Mouse (Mus musculus): ENCODE measurements around the gene Gm4707. TPM values are rescaled to one million over a fixed set of nuclear protein-coding genes. Genes with fewer than 3 reads are reported as not detected.
"Not testable (repeated sequence)": the region's sequence is repeated elsewhere in the genome, so short reads cannot be mapped to it uniquely, and the experiment has no call there.

Gene Gm4707
- 1 to 10 TPM; 4.3 to 6.1 TPM for total RNA-seq (2021)
- long read RNA-seq, experiment 1: 0 reads
- long read RNA-seq, experiment 2: 0 reads

GRCm38 (mm10) chr17:71459818-71460217 lies at the start of gene Gm4707:
Gene Gm4707, minus strand, starts transcription at chr17:71459918.
- no peak for DNase-seq (ENCODE audit: low spot score in 2 of 2)

- DNase-seq (ENCODE audit: low spot score in 2 of 2): no peak
Observed at GRCm38 (mm10) chr17:71506832-71507231, 47.1 kb upstream of the Gm4707 start.

DNA sequence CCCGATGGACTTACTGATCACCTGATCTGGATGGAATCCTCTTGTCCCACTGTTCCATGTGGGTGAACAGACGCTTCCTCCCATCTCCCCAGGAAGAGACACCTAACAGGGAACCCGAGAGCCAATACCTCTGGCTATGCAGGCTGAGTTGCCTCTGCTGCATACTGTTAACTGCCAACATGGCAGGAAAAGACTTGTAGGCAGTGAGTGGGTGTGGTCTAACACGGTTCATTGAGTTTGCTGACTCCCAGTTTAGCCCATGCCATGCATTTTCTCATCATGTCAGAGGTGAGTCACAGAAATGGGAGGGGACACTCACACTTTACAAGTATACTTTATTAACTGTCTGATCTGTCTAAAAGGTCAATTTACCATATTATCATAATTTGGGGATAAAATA lies 36.1 kb upstream of the Gm4707 start:
- no peak for DNase-seq (ENCODE audit: low spot score in 2 of 2)

DNA sequence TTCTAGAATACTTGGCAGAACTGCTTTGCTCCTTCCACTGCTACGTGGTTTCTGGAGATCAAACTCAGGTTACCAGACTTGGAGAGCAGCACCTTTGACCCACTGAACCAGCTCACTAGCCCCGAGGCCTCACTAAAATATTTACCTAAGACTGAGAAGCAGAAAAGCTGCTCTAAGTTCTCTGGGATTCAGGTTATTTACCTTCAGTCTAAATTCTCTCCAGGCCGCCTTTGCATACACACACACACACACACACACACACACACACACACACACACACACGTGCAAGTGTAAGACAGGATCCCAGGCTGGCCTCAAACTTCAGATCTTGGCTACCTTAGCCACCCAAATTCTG lies 31.6 kb upstream of the Gm4707 start:
- DNase-seq (ENCODE audit: low spot score in 2 of 2): no peak

GRCm38 (mm10) chr17:71490666-71491331 lies 31.1 kb upstream of the Gm4707 start:
- no peak for DNase-seq (ENCODE audit: low spot score in 2 of 2)

- DNase-seq (ENCODE audit: low spot score in 2 of 2): no peak
Observed at GRCm38 (mm10) chr17:71489703-71490461, 30.2 kb upstream of the Gm4707 start.

- DNase-seq (ENCODE audit: low spot score in 2 of 2): no peak
Observed at GRCm38 (mm10) chr17:71486231-71486851, 26.6 kb upstream of the Gm4707 start.

GRCm38 (mm10) chr17:71485791-71486230 lies 26.1 kb upstream of the Gm4707 start:
- DNase-seq (ENCODE audit: low spot score in 2 of 2): no peak

DNA sequence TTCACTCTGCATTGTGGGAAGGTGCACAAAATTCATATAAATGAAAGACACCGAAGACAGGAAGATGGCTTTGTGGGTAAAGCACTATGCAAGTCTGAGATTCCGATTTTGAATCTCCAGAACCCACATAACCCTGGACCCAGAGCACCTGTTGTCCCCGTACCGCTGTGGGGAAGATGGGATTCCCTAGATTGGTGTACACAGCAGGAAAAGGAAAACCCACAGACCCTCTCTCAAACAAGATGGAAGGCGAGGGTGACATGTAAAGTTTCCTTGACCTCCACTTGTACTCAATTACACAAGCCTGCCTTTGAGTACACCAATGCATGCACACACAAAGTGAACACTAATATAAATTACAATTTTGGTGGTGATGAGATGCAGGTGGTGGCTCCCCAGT lies 25.0 kb upstream of the Gm4707 start:
- DNase-seq (ENCODE audit: low spot score in 2 of 2): no peak

DNA sequence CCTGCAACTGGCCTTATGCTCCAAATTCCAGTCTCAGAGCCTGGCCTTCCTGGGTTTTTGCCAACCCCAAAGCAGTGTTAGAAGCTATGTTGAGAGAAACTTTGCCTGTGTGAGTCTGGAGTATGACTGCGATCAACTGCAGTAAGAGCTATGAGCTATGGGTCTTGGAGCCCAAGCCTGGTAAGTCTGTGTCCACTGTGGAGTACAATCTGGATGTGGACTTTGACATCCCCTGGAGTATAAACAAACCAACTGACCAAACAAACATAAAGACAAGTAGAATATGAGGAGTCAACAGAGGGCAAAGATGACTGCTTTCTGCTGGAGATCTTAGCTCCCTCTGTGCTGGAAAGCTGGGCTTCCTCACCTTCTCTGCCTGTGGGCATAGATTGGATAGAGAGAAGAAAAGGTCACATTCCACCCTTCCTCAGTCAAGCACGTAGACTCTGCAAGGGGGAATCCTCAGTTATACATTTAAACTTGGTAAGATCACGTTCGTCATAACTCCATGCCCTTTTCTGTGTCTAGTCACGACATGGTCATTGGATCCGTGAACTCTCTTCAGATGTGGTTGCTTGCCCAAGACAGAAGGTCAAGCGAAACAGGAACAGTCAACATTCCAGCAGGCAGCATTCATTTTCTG lies 23.8 kb upstream of the Gm4707 start:
- no peak for DNase-seq (ENCODE audit: low spot score in 2 of 2)

DNA sequence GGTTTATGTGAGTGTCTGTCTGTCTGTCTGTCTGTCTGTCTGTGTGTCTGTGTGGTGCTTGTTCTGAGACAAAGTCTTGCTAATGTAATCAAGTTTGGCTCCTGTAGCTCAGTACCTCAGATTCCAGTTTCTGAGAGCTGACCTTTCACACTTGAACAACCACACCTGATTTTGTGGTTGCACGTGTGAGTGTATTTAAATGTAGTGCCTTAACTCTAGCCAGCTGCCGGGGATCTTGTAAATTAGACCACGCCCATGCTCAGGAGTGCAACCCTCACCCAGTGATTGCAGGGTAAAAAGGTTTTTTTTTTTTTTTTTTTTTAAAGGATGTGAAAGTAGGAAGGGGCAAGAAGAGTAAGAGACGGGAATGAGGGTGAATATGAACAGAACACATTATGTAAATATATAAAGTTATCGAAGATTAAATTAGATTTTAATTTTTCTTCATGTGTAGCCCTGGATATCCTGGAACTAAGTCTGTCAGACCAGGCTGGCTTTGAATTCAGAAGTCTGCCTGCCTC lies 19.7 kb upstream of the Gm4707 start:
- DNase-seq (ENCODE audit: low spot score in 2 of 2): no peak

- DNase-seq (ENCODE audit: low spot score in 2 of 2): no peak
Observed at GRCm38 (mm10) chr17:71477481-71477880, 17.8 kb upstream of the Gm4707 start.

- DNase-seq (ENCODE audit: low spot score in 2 of 2): no peak
Observed at GRCm38 (mm10) chr17:71476346-71477020, 16.8 kb upstream of the Gm4707 start.

GRCm38 (mm10) chr17:71475705-71476089 lies 16.0 kb upstream of the Gm4707 start:
- peak; percentile 34 to 43 for DNase-seq (ENCODE audit: low spot score in 2 of 2)

DNA sequence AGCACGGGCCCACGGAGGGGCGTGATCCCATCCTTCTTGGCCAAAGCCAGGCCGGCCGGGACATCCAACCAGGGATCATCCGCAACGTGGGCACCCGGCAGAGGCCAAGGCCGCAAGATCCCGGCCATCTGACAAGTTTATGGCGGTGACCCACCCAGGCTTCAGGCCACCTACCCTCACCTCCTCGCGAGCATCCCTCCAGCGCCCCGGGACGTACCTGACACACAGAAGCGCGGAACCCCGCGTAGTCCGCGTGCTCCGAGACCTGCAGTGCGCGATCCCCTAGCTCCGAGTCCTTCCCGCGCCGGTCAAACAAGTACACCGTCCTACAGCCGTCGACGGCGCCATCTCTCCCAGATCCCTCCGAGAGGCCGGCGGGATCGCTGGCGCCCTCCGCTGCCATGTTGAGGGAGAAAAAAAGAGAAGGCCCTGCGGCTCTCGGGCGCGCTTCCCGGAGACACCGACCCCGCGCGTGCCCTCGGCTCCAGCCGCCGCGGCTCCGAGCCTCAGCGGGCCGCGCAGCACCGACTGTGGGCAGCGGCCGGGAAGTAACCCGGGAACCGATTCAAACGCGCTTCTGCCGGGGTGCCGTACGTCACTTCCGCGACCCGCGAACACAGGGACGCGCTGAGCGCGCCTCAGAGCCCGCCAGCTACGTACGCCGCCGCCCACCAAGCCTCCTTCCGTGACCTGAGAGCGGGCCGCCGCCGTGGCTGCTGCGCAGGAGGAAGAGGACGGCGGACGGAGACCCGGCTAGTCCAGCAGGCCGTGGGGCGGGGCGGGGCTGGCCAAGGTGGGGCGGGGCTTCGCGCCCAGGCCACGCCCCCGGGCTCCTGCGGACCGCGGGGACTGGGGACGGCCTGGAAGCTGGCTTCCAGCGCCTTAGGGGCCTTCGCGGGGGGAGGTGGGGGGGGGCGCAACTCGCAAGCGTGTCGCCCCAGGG lies 15.3 kb upstream of the Gm4707 start, which contains the start of gene Smchd1:
Gene Smchd1, minus strand, starts transcription at position 582 of the 943 bp plus-strand sequence.
- peak; percentile 81 to 82 for DNase-seq (ENCODE audit: low spot score in 2 of 2)

- DNase-seq (ENCODE audit: low spot score in 2 of 2): no peak
Observed at GRCm38 (mm10) chr17:71474128-71474527, 14.4 kb upstream of the Gm4707 start.

DNA sequence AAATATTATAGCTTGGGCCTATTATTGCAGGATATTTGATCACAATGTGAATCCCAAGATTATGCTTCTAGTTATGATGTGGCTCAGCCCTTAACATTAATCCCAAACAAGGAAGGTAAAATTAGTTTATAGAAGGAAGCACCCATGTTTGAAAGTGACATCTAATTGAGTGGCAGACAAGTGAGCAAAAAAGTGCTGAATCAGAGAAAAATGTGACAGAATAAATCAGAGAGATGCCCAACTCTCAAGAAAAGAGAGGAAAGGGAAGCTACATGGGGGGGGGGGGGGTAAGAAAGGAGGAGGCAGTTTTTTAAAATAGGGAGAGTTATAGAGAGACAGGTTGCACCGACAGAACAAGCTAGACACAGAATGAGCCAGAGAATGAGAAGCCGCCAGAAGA lies 11.5 kb upstream of the Gm4707 start:
- no peak for DNase-seq (ENCODE audit: low spot score in 2 of 2)

DNA sequence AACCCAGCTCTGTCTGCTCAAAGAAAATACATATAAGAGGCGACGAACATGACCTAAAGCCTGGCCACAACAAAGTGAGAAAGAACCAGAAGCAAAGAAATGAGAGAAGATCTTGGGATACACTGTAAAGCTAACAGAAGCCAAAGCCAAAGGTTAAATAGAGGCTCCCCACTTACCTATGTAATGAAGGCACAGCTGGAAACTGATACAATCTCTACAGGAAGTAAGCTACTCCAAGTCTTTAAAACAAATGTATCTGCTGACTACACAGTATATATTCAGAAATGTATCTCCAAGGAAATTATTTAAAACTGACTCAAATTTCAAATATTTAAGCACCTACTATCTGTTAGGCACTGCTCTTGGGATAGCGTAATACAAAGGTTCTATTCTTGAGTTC lies 594 bp upstream of the Gm4707 start:
- DNase-seq (ENCODE audit: low spot score in 2 of 2): no peak

- not testable (repeated sequence) for DNase-seq (ENCODE audit: low spot score in 2 of 2)
Observed at GRCm38 (mm10) chr17:71457361-71457760, 2.4 kb downstream of the Gm4707 start.

DNA sequence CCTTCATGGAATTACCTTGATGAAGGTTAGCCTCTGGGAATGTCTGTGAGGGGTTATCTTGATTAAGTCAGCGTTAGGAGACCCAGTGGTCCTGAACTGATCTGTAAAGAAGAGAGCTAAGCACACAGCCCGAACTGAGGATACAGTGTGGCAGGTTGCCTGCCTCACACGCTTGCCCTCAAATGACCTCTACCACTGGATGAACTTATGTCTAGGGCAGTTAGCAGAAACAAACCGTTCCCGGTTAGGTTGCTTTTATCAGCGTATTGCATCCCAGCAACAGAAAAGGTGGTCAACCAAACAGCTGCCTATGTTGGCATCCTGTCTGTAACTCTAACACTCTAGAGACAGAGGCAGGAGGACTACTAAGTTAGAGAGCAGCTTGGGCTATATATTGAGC lies 14.5 kb downstream of the Gm4707 start:
- no peak for DNase-seq (ENCODE audit: low spot score in 2 of 2)

Measured in adrenal gland, postnatal 4 days (tissue).